Mouse (Mus musculus) left cerebral cortex, adult 18-20 months (tissue): ENCODE measurements around the gene Il4i1. TPM values are rescaled to one million over a fixed set of nuclear protein-coding genes. Genes with fewer than 3 reads are reported as not detected.

Experiments
- DNase-seq, 2 experiments: peaks; one replicate each; pipeline ENCODE4 v3.0.0; 2021 to 2022; ENCODE audit warnings: low spot score in 2 of 2, mixed read lengths in 1 of 2
- total RNA-seq, 2 experiments: library from RNA; stranded (reverse); gene quantifications; 2 replicates each; pipeline ENCODE4 v1.2.3; 2021

The Il4i1 gene
- total RNA-seq, 2 experiments from 2014 or later = 1.8 to 2.3 TPM

- no peak for DNase-seq
Measured at GRCm38 (mm10) chr7:44818164-44818563, 2.0 kb downstream of the Il4i1 start.

GRCm38 (mm10) chr7:44818751-44819235, 2.6 kb downstream of the Il4i1 start:
- DNase-seq = no peak

GRCm38 (mm10) chr7:44819391-44819790, 3.2 kb downstream of the Il4i1 start:
- DNase-seq = no peak

GRCm38 (mm10) chr7:44819863-44820262, 3.7 kb downstream of the Il4i1 start:
- DNase-seq = no peak

- DNase-seq = no peak
Measured at GRCm38 (mm10) chr7:44820525-44820924, 4.3 kb downstream of the Il4i1 start.

GRCm38 (mm10) chr7:44821666-44822448, 5.7 kb downstream of the Il4i1 start:
- DNase-seq = peak in 1 of 2 experiments; percentile 0

GRCm38 (mm10) chr7:44823409-44823808, 7.2 kb downstream of the Il4i1 start:
- DNase-seq = peak in 1 of 2 experiments; percentile 3

GRCm38 (mm10) chr7:44824872-44825271, 8.7 kb downstream of the Il4i1 start:
- DNase-seq = peak; percentile 83 to 85

- DNase-seq = no peak
Measured at GRCm38 (mm10) chr7:44826771-44827170, 10.6 kb downstream of the Il4i1 start.

- DNase-seq = no peak
Measured at GRCm38 (mm10) chr7:44828706-44829105, 12.5 kb downstream of the Il4i1 start.

- DNase-seq = no peak
Measured at GRCm38 (mm10) chr7:44832763-44833162, 16.6 kb downstream of the Il4i1 start.

GRCm38 (mm10) chr7:44835373-44836015, 19.3 kb downstream of the Il4i1 start:
- no peak for DNase-seq

- DNase-seq = no peak
Measured at GRCm38 (mm10) chr7:44836016-44836404, 19.8 kb downstream of the Il4i1 start.

GRCm38 (mm10) chr7:44836423-44837053, 20.4 kb downstream of the Il4i1 start:
- DNase-seq = no peak

- no peak for DNase-seq
Measured at GRCm38 (mm10) chr7:44838073-44838472, 21.9 kb downstream of the Il4i1 start.

GRCm38 (mm10) chr7:44839171-44839490, 22.9 kb downstream of the Il4i1 start:
- DNase-seq = no peak

- peak in 1 of 2 experiments; percentile 39 for DNase-seq
Measured at GRCm38 (mm10) chr7:44839491-44840191, 23.5 kb downstream of the Il4i1 start.

- no peak for DNase-seq
Measured at GRCm38 (mm10) chr7:44840426-44840825, 24.2 kb downstream of the Il4i1 start.

GRCm38 (mm10) chr7:44841825-44842463, 25.8 kb downstream of the Il4i1 start:
- DNase-seq = no peak

GRCm38 (mm10) chr7:44845006-44845405, 28.8 kb downstream of the Il4i1 start:
- DNase-seq = no peak

GRCm38 (mm10) chr7:44846804-44847203, 30.6 kb downstream of the Il4i1 start:
- no peak for DNase-seq
